ENCODE assay signal across 10 mouse cellular contexts in genomic region chr1:160746786-160747185, GRCm38 (mm10). TPM values are rescaled to one million over a fixed set of nuclear protein-coding genes. Genes with fewer than 3 reads are reported as not detected.
A peak's percentile ranks its signal among the peaks of the same experiment; 100 is the strongest.
DNase-seq lines count a peak whose midpoint lies in the region; ATAC-seq and TF ChIP-seq lines count a peak whose summit lies in the region.
"Had no signal": no experiment of that assay in that cellular context is flagged by ENCODE, and none has a peak within 500 bp of the region (broad histone marks: within the 10 kb centered on the region; RNA-seq: fewer than 3 reads in every experiment).

No protein-coding gene starts in this region.

- H3K4me2 ChIP-seq in heart, embryonic 12.5 days: no peak overlapping the region
- H3K4me2 ChIP-seq in lung, embryonic 16.5 days (ENCODE audit: low read depth, low read length): no peak overlapping the region
- H3K4me2 ChIP-seq: embryonic facial prominence, embryonic 13.5 days; limb, embryonic 12.5 days had no signal

- TF ChIP-seq EP300 in heart, adult 2 months (IDR thresholded peaks at IDR 0.05; ENCODE audit: insufficient read depth, low read depth, low read length): no peak

- intact Hi-C loops in heart, adult 2 months (cut with DNase I): no loop called here

- TF ChIP-seq POLR2A in heart, adult 2 months (IDR thresholded peaks at IDR 0.05; ENCODE audit: insufficient read depth, low read depth, low read length): no peak

- DNase-seq in heart, adult 2 months: peak; percentile 33 to 34
- peak; percentile 34 for DNase-seq in ZHBTc4 (ENCODE audit: low read depth, low spot score)
- DNase-seq in heart, adult 8-10 months (ENCODE audit: low spot score): peak; percentile 11
- DNase-seq in layer of hippocampus, postnatal 14 days (ENCODE audit: low spot score in 2 of 2): no peak
- DNase-seq: gastrocnemius, postnatal 10 days had no signal

- no peak overlapping the region for H3K4me3 ChIP-seq in heart, adult 2 months
- no peak overlapping the region for H3K4me3 ChIP-seq in heart, embryonic 12.5 days
- H3K4me3 ChIP-seq in lung, embryonic 16.5 days (ENCODE audit: low read length): no peak overlapping the region
- H3K4me3 ChIP-seq: embryonic facial prominence, embryonic 13.5 days; limb, embryonic 12.5 days had no signal

- ATAC-seq in heart, embryonic 12.5 days (ENCODE audit: insufficient number of reproducible peaks, low FRiP score): no peak
- peak; percentile 36; the same call in 1 of the 2 replicates for ATAC-seq in lung, embryonic 16.5 days (ENCODE audit: low read depth)
- no peak for ATAC-seq in inflammation-experienced regulatory T-cells, adult 6 months

- H3K9me3 ChIP-seq in heart, embryonic 12.5 days (replicated peaks): no peaks in the 10 kb centered on the region
- H3K9me3 ChIP-seq in lung, embryonic 16.5 days (ENCODE audit: control insufficient read depth, low read length): no peaks in the 10 kb centered on the region
- H3K9me3 ChIP-seq: embryonic facial prominence, embryonic 13.5 days; limb, embryonic 12.5 days had no signal

- WGBS in heart, adult 2 months: 29% methylated on average over 7 of the region's 7 CpGs
- 27% methylated on average over 7 of the region's 7 CpGs for WGBS in heart, embryonic 12.5 days
- WGBS in lung, embryonic 16.5 days: 14% methylated on average over 7 of the region's 7 CpGs

- H3K27me3 ChIP-seq in heart, adult 2 months (ENCODE audit: control insufficient read depth, insufficient read depth, low read length): no peaks in the 10 kb centered on the region
- H3K27me3 ChIP-seq in heart, embryonic 12.5 days (replicated peaks): no peaks in the 10 kb centered on the region
- H3K27me3 ChIP-seq in lung, embryonic 16.5 days (ENCODE audit: control insufficient read depth, insufficient read depth, low read depth, low read length): no peaks in the 10 kb centered on the region
- H3K27me3 ChIP-seq: embryonic facial prominence, embryonic 13.5 days; limb, embryonic 12.5 days had no signal

- H3K9ac ChIP-seq in heart, adult 2 months (ENCODE audit: low read depth, low read length): no peak overlapping the region
- H3K9ac ChIP-seq in heart, embryonic 12.5 days: no peak overlapping the region
- H3K9ac ChIP-seq in lung, embryonic 16.5 days (ENCODE audit: low read length): no peak overlapping the region
- H3K9ac ChIP-seq: embryonic facial prominence, embryonic 13.5 days; limb, embryonic 12.5 days had no signal

- TF ChIP-seq CTCF in heart, adult 2 months (IDR thresholded peaks at IDR 0.05): no peak

- peaks cover 4% of the 10 kb centered on the region; the same call in 1 of the 2 replicates for H3K79me2 ChIP-seq in heart, adult 2 months (replicated peaks; ENCODE audit: control insufficient read depth, insufficient read depth, low read length)

- H3K4me1 ChIP-seq in heart, adult 2 months (ENCODE audit: control insufficient read depth, insufficient read depth, low read length): peaks cover 1% of the 10 kb centered on the region
- peaks cover 13% of the 10 kb centered on the region for H3K4me1 ChIP-seq in heart, embryonic 12.5 days (replicated peaks)
- peaks cover 7% of the 10 kb centered on the region; the same call in 1 of the 2 replicates for H3K4me1 ChIP-seq in lung, embryonic 16.5 days (replicated peaks; ENCODE audit: control insufficient read depth, insufficient read depth, low read length)
- H3K4me1 ChIP-seq: embryonic facial prominence, embryonic 13.5 days; limb, embryonic 12.5 days had no signal

- H3K36me3 ChIP-seq in heart, adult 2 months (ENCODE audit: control insufficient read depth, insufficient read depth, low read length): no peaks in the 10 kb centered on the region
- H3K36me3 ChIP-seq in heart, embryonic 12.5 days: no peaks in the 10 kb centered on the region
- H3K36me3 ChIP-seq in lung, embryonic 16.5 days (ENCODE audit: control insufficient read depth, insufficient read depth, low read length): no peaks in the 10 kb centered on the region
- H3K36me3 ChIP-seq: embryonic facial prominence, embryonic 13.5 days; limb, embryonic 12.5 days had no signal

- no peak overlapping the region for H3K27ac ChIP-seq in heart, adult 2 months
- no peak overlapping the region for H3K27ac ChIP-seq in heart, embryonic 12.5 days (ENCODE audit: poor library complexity, severe bottlenecking)
- H3K27ac ChIP-seq in lung, embryonic 16.5 days (ENCODE audit: low read length): no peak overlapping the region
- H3K27ac ChIP-seq: embryonic facial prominence, embryonic 13.5 days; limb, embryonic 12.5 days had no signal

RNA-seq across cellular contexts. Expression of gene Rabgap1l, which starts 46.2 kb away (rescaled TPM):
- 10 to 100 TPM; 67.6 to 68.4 TPM for total RNA-seq in heart, adult 2 months (2021)
- polyA plus RNA-seq in heart, adult 2 months (2012; rRNA removed): 19.0 and 51.5 TPM in 2 replicates
- 79.7 and 81.0 TPM in 2 replicates for polyA plus RNA-seq in heart, embryonic 12.5 days (2016; fragmentation: Nextera tagmentation; extraction: Ambion mirVana)
- total RNA-seq in heart, adult 8-10 months (2022): 10 to 100 TPM; 61.7 to 86.7 (median 68.5) TPM
- polyA plus RNA-seq in lung, embryonic 16.5 days (2015; fragmentation: Nextera tagmentation; extraction: Ambion mirVana): 28.2 and 29.9 TPM in 2 replicates
- polyA plus RNA-seq in inflammation-experienced regulatory T-cells, adult 6 months (2017; shearing (Covaris generic)): 100 to 1,000 TPM; 237 to 400 (median 301) TPM
- 100 to 1,000 TPM; 215 to 218 TPM for total RNA-seq in layer of hippocampus, postnatal 14 days (2021)

Comparison
In these comparisons a context has a peak if more than half of its experiments do, and no peak if none do; other contexts are left out.
1. DNase-seq: peak in heart, adult 2 months (2 of 2), ZHBTc4 (single experiment) and heart, adult 8-10 months (single experiment); none in layer of hippocampus, postnatal 14 days (0 of 2).